Mouse (Mus musculus) C2C12 (cell line): Measurements from ENCODE around the gene Gm4567. TPM values are rescaled to one million over a fixed set of nuclear protein-coding genes. Genes with fewer than 3 reads are reported as not detected.
"Not testable (repeated sequence)": the region's sequence is repeated elsewhere in the genome, so short reads cannot be mapped to it uniquely, and the experiment has no call there.

Experiments
- H3K27me3 ChIP-seq: one replicate; pipeline ENCODE4 v1.6.1; 2011; ENCODE audit not compliant: control insufficient read depth, insufficient read depth, insufficient read length
- H3K36me3 ChIP-seq: one replicate; pipeline ENCODE4 v1.6.1; 2011; ENCODE audit not compliant: control insufficient read depth, insufficient read depth
- H3K4me3 ChIP-seq: one replicate; pipeline ENCODE4 v1.5.1; 2011; ENCODE audit warnings: mild to moderate bottlenecking, control low read depth; ENCODE audit not compliant: poor library complexity, insufficient read depth, severe bottlenecking
- H3K79me2 ChIP-seq: one replicate; pipeline ENCODE4 v1.6.1; 2011; ENCODE audit not compliant: control insufficient read depth, insufficient read depth
- H3K79me3 ChIP-seq: one replicate; pipeline ENCODE4 v1.6.1; 2011; ENCODE audit warnings: low read depth, control low read depth
- H3ac ChIP-seq: one replicate; pipeline ENCODE3; 2011; ENCODE audit warnings: low read depth; ENCODE audit not compliant: control insufficient read depth, insufficient read length
- long read RNA-seq, 2 experiments: library from polyadenylated mRNA; unstranded; transcript quantifications; one replicate each; pipeline ENCODE4 v2.0.0; 2019 to 2020
- polyA plus RNA-seq: library from polyadenylated mRNA; unstranded; fragments of >200 nt; fragmentation: generic; extraction: Trizol; gene quantifications from one replicate; pipeline ENCODE4 v1.2.1, GENCODE M21; 2012; ENCODE audit warnings: missing spikeins

The Gm4567 gene
- not detected for polyA plus RNA-seq
- long read RNA-seq, experiment 1 = 0 reads
- long read RNA-seq, experiment 2 = 0 reads

DNA sequence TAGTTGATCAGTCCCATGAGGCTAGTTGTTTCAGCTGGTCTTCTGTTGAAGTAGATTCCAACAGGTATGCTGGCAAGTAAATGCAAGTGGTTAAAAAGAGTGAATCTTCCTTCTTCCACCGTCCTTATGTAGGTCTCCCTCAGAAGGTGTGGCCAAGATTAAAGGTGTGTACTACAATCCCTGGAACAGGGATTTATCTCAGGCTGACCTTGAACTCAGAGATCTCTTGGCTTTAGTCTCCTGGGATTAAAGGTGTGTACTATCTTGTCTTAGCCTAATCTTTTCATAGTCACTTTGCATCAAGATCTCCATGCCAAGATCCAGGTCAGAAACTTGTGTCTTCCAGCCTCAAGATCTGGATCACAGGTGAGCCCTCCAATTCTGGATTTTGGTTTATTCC, at the start of gene Gm4567:
Gene Gm4567, minus strand, starts transcription at position 101 of the 400 bp plus-strand sequence.
- H3K4me3 ChIP-seq, H3K79me2 ChIP-seq, H3K27me3 ChIP-seq, H3K79me3 ChIP-seq, H3K36me3 ChIP-seq, H3ac ChIP-seq: not testable (repeated sequence)

DNA sequence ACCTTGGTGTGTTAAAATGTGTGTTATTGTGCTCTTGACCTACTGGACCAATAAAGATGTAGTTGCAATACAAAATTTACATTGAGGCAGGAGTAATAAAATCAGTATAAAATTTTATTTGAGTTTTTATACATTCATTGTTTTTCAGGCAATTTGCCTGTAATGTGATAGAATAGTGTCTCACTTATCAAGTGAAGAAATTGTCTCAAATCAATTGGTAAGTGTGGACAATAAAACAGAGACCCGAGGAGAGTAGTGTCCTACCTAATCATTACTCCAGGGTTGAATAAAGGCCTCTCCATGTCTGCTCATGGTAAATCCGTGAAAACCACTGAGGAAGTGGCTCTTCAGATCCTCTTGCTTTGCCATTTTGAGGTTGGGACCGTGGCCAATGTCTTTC, 41.9 kb upstream of the Gm4567 start, which contains the start of gene Vmn1r157:
Gene Vmn1r157, plus strand, starts transcription at position 301 of the 400 bp plus-strand sequence.
- H3K4me3 ChIP-seq, H3K27me3 ChIP-seq, H3K79me3 ChIP-seq, H3K79me2 ChIP-seq, H3ac ChIP-seq, H3K36me3 ChIP-seq: not testable (repeated sequence)

GRCm38 (mm10) chr7:22692217-22692616, 27.3 kb downstream of the Gm4567 start, which contains the start of gene Gm8693:
Gene Gm8693, minus strand, starts transcription at chr7:22692317.
- H3K79me3 ChIP-seq, H3K4me3 ChIP-seq, H3ac ChIP-seq, H3K27me3 ChIP-seq, H3K36me3 ChIP-seq, H3K79me2 ChIP-seq: not testable (repeated sequence)

Other genes with a start within 250 kb of the Gm4567 start
- not detected for gene Vmn1r151, start 220.0 kb downstream of the Gm4567 start, polyA plus RNA-seq
- not detected for gene Vmn1r152, start 196.7 kb downstream of the Gm4567 start, polyA plus RNA-seq
- not detected for gene Gm8677, start 184.8 kb downstream of the Gm4567 start, polyA plus RNA-seq
- gene Gm4201, start 154.4 kb downstream of the Gm4567 start, polyA plus RNA-seq = not detected
- gene Gm4565, start 131.6 kb downstream of the Gm4567 start, polyA plus RNA-seq = not detected
- gene Vmn1r155, start 61.7 kb downstream of the Gm4567 start, polyA plus RNA-seq = not detected
- not detected for gene Gm8693, start 27.4 kb downstream of the Gm4567 start, polyA plus RNA-seq
- not detected for gene Vmn1r157, start 42.0 kb upstream of the Gm4567 start, polyA plus RNA-seq
- not detected for gene Vmn1r158, start 71.1 kb upstream of the Gm4567 start, polyA plus RNA-seq
- not detected for gene Vmn1r159, start 123.9 kb upstream of the Gm4567 start, polyA plus RNA-seq
- not detected for gene Vmn1r160, start 151.5 kb upstream of the Gm4567 start, polyA plus RNA-seq